Mouse (Mus musculus) ES-E14 (cell line): ENCODE data around the gene Vapa.

Experiments used
- CHD2 ChIP-seq: IDR thresholded peaks from 2 replicates; pipeline ENCODE4 v1.6.1; 2014; ENCODE audit warnings: mild to moderate bottlenecking, low read depth, low read length, inconsistent platforms
- HCFC1 ChIP-seq: IDR thresholded peaks from 2 replicates; pipeline ENCODE4 v1.6.1; 2012; ENCODE audit warnings: low read length, inconsistent platforms, borderline replicate concordance; ENCODE audit not compliant: insufficient read depth
- MAFK ChIP-seq: IDR thresholded peaks from 2 replicates; pipeline ENCODE4 v1.6.1; 2014; ENCODE audit warnings: mild to moderate bottlenecking, low read depth, low read length, inconsistent platforms; ENCODE audit not compliant: insufficient read depth
- ZNF384 ChIP-seq: IDR thresholded peaks from 2 replicates; pipeline ENCODE4 v1.6.1; 2012; ENCODE audit warnings: low read depth, low read length, inconsistent platforms

DNA sequence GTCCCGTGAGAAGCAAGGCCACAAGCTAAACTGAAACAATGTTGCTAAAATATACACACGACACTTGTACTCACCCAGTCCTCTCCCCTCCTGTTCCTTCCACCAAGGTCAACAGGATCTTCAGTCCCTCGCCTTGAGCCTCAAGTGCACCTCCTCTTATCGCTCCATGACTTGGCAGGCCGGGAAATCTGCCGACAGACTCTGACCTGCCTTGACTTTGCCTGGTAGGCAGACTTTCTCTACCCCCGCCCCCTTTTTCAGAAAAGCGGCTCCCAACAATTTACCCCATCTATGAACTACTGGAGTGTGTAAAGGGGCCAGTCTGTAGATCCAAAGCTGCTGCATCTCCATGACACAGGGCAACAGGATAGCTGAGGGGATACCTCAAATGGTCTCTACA, 41.9 kb downstream of the Vapa start:
- no peak for TF ChIP-seq MAFK
- no peak for TF ChIP-seq HCFC1
- TF ChIP-seq CHD2 = no peak
- no peak for TF ChIP-seq ZNF384
